Mouse (Mus musculus) mesoderm, embryonic 11.5 days (tissue): Measurements from ENCODE around the gene Park7.
"Not testable (repeated sequence)": the region's sequence is repeated elsewhere in the genome, so short reads cannot be mapped to it uniquely, and the experiment has no call there.

Experiments
- DNase-seq: peaks from one replicate; pipeline ENCODE4 v3.0.0-alpha.2; 2012; ENCODE audit warnings: low read depth, low spot score

Gene Park7

DNA sequence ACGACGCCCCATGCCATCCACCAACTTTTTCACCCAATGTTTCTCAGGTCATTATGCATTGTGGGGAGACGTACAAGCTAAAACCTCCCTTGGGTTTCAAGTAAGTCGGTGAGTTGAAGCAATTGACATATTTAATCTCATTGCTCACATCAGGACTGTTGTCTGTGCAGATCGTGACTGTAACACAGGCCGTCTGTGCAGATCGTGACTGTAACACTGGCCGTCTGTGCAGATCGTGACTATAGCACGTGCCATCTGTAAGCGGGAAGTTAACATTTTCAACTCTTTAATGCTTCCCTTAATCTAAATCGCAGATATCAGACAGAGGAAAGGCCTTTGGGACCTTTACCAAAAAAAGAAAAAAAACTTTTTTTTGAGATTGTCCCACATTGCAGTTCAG lies 494 bp downstream of the Park7 start:
- DNase-seq, result no peak

DNA sequence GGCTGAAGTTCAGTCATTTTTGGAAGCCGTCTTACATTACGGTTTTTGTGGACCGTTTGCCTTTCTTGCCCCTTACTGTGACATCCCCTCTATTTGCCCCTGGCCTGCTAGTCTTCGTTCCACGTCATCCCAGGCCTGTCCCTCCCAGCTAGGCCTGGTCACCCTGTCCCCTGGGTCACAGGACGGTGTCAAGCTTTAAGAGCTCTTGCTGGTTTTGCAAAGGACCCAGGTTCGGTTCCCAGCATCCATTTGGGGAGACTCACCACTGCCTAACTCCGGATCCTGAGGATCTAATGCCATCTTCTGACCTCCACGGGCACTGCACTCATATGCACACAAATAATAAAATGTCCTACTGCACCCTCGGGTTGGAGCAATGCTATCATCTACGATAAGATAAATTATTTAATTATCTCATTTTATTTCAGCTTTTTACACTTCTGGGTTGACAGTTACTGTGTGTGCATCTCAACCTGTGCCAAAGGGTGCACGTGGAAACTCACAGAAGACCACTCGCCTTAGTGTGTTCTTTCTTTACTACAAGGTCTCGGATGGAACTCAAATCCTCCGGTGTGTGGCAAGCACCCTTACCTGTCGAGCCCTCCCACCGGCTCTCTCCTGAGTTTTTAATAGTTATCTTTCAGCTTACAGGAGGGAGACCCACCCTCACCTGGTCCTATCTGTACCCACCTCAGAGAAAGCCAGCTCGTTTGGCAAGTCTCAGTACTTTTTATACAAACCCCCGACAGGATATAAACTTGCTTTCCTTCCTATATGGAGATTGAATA lies 3.9 kb downstream of the Park7 start:
- no peak for DNase-seq

DNA sequence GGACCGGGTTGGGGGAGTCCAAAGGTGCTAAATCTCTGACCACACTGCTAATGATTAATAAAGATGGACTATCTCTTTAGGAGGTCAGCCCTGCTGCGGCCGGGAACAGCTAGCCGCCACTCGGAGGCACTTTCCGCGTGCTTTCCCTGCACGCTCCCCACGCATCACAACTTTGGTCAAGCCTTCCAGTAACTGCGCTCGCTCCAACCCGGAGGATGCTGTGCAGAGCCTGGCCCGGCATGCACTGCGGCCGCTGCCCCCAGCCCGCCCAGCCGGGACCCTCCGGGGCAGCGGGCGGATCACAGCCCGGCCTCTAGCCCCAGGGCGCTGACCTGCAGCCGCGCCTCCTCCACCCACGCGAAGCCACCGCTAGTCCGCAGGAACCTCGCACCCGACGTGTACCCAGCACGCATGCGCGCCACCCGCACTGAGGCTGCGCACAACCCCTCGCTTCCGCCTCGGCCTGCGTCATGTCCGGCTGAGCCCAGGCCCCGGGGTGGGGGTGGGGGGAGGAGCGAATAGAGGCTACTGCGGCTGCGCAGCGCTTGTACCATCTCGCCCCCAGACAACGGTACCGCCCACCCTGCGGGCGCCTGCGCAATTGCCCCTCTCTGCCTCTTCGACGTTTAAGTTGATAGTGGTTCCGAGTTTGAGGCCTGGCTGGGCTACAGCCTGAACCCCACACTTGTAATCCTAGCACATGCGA lies 4.6 kb downstream of the Park7 start:
- peak; percentile 100 for DNase-seq

DNA sequence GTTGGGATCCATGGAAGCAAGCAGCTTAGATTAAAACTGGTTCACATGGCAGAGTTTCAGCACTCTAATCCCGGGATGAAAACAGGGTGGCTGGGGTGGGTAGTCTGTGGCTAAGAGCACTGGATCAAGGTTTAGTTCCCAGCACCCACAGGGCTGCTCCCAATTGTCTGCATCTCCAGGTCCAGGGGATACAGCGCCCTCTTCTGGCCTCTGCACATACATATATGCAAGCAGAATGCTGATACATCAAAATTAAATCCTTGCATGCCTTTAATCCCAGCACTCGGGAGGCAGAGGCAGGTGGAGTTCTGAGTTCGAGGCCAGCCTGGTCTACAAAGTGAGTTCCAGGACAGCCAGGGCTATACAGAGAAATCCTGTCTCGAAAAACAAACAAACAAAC lies 5.7 kb downstream of the Park7 start:
- DNase-seq, result not testable (repeated sequence)

DNA sequence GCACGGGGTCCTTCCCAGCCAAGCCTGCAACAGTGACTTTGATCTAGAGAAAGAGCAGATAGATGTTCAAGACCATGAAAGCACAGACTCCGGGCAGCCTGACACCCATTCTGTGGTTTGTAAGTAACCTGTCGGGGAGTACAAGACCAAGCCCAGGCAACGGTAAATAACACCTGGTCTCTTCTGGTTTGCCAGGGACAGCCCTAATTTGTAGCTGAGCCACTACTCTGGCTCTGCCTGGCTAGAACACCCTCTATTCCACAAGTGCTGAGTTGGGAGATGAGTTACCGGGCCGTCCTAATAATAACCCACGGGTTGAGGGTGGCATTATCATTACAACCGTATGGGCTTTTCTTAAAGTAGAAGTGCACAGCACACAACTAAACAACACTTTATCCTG lies 7.1 kb downstream of the Park7 start:
- DNase-seq, result no peak

DNA sequence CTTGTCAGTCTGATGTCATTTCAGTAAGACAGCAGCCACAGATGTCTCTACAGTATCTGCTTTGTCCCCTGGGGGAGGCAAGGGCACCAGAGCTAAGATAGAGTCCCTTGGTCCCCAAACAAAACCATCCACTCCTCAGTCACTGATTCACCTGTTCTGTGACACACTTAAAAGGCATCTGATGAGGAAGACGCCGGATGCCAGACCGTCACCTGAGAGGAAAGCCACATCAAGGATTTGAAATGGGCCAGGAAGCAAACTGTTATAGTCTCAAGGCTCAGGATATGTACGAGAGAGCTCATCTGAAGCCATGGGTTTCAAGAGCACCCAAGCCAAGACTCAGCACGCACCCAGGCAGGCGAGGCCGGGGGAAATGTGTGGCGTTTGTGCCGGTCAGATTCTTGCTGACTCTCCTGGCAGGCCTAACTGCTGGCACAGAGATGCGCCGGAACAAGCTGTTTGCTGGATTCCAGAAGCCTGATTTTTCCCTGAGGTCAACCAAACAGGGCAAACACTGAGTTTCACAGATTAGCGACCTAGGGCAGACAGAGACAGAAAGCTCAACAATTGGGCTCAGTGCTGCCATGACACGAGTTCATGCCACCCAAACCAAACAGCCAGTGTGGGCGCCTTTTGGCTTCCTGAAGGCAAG lies 11.0 kb downstream of the Park7 start:
- DNase-seq, result no peak

DNA sequence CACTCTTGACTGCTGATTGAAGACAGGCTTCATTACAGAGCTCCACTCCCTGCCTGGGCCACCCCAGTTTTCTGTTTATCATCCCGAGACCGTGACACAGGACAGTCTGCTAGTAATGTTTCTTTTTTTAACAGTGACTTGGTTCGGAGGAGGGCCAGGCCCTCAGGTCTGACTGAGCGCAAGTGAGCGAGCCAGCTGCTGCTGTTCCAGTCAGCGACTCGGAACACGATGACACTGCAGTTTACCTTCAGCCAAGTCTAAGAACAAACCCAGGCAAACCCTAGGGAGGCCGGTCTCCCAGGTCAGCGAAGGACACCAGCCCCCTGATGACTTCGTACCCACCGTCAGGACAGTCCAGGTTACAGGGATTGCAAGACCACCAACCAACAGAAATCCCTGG lies 12.2 kb downstream of the Park7 start:
- DNase-seq, result no peak

DNA sequence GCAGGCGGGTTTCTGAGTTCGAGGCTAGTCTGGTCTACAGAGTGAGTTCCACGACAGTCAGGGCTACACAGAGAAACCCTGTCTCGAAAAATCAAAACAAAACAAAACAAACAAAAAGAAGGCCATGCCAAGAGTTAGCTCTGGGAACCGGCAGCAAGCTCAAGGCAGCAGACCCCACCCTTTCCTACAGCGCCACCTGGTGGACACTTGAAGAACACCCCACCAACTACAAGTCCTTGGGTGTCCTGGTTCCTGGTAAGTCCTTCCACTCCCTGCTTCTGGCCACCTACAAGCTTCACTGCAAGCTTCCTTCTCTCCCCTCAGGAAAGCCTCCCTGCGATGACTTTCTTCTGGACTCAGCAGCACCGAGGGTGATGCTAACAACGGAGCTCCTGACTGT lies 12.6 kb downstream of the Park7 start:
- peak; percentile 81 for DNase-seq

DNA sequence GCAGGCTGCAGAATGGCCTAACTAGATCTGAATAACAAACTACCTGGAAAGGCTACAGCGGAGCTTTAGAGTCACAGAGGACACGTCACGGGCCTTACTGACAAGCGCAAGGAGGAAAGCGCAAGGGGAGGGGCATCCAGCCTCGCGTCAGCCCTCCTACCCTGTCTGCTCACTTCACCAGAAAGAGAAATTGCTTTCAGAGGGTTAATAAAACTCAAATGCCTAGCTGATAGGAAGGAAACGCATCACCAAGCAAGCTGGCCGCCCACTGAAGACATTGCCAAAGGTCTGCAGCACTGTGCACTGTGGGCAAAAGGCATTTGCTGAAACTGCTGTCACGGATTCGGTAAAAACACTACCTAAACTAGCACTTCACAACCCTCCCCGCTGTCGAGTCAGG lies 13.8 kb downstream of the Park7 start:
- DNase-seq, result no peak

DNA sequence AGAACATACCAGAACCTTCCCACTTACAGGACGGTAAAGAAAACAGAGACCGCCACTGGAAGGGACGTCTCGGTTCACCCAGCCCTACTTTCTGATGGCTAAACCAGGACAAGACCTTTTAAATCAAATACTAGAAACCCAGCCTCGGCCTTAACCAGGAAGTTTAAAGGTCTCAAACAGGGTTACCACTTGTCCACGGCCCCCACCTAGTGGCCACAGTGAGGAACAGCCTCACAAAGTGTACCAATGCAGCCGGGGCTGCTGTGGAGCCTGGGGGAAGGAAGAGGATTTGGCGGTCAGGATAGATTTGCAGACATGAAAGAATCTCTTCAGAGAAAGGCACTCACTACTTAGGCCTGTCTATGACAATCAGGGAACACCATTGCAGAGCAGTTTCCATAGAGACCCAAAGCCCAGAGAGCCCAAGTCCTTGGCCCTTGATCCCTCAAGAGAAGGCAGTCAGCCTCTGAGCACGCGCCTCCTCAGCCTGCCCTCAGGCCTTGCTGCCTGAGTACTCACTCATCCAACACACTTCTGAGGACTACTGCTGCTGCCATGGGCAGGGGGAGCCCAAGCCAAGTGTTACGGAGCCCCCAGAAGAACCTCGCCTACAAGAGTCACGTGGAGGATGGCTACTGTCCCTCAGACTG lies 15.4 kb downstream of the Park7 start:
- peak; percentile 82 for DNase-seq

DNA sequence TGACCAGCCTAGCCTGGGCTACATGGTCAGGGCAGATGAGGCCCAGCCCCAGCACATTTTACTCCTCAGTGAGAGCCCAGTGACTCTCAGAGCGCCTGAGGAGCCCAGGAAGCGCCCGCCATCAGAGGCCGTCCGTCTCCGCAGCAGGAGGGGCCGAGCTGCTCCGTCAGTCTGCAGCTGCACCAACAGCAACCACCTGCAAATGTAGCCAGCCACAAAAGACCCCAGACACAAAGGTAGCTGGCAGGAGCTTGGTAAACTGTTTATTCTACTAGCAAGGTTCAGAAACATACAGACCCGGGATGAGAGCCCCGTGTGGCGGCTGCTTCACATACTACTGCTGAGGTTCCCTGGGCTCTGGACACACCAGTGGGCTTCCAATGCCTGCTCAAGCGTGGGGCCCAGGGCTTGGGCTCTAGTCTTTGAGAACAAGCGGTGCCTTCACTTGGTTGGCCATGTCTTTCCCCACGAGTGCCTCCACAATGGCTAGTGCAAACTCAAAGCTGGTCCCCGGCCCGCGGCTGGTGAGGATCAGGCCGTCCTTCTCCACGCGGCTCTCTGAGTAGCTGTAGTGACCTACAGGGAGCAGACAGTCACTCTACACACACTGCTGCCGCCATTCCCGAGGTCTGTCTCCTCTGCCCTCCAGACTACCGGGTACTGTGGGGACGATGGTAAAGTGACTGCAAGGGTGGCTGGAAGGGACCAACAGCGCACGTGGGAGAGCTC lies 17.2 kb downstream of the Park7 start:
- no peak for DNase-seq

DNA sequence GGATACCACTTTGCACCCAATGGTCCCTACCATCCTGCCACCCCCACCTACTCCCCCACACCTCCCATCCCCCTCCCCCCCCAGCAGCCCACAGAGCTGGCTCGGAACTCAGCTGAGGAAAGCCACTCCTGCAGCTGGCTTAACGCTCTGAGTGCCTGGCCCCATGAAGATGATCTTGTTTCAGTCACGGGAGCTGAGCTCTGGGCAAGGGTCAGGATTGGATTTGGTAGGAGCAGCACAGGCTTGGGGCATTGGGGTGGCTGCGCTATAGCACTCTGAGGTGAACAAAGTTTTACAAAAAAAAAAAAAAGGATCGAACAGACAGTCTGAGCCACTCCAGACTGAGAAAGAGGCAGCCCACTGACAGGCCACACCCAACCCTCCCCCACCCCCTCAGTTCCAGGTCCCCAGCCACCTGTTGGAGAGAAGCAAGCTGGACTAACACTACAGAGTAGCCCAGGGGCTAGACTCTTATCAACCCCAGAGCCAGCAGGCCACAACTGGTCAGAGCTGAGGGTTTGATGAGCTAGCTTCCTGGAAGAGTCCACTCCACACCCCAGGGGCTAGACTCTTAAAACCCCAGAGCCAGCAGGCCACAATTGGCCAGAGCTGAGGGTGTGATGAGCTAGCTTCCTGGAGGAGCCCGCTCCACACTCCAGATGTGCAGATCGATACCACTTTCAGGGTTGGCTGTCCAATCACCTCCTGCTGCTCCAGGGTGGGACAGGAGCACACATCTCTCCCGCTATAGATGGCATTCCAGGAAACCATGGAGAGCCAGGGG lies 19.3 kb downstream of the Park7 start:
- no peak for DNase-seq

DNA sequence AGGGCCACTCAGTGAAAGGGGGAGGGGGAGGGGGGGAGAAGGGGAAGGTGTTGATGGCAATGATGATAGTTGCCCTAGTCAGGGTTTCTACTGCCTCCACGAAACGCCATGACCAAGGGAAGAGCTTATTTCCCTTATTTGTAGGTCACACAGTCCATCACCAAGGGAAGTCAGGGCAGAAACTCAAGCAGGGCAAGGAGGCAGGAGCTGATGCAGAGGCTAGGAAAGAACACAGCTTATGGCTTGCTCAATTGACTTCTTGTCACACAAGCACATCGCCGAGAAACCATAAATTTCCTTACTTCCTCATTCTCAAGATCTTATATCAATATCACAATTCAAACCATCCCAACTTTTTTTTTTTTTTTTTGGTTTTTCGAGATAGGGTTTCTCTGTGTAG lies 22.9 kb downstream of the Park7 start:
- no peak for DNase-seq

DNA sequence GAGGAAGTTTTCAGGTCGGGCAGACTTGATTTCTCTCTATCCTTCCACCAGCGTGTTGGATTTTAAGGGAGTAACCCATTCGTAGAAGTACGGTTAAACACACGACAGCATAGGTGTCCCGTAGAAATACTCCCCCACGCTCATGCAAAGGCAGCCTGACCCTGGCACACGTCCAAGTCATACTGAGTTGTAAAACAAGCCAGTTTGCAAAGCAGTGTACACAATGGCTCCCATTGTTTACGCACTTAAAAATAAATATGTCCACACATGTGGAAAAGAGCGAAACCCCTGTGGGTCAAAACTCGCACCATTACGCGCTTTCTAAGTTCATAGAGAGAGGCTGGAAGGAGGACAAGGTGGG lies 24.3 kb downstream of the Park7 start:
- DNase-seq, result no peak

DNA sequence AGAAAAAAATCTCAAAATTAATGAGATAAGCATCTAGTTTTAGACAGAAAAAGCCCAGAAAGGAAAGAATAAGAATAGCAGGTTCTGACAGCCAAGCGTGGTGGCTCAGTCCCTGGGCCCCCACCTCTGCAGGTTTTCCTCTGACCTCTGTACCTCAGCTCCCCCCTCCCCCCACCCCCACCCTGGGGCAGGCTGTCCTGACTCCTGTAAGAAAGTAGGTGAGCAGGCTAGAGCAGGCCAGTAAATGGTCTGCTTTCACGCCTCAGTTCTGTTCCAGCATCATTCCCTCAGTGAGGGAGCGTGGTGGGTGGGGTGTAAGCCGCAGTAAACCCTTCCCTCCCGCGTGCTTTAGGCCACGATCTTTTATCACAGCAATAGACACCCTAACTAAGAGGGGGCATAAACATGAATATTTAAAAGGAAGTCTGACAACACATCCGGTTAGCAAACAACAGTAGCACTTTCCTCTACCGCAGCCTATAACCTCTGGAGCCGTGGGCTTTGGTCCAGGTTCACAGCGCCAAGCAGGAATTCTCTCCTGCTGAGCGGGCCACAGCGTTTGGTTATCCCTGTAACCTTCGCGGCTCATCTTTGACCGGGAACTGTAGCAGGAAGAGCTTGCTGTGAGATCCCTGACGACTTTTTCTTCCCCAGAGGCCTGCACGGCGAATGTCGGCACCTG lies 24.8 kb downstream of the Park7 start:
- DNase-seq, result no peak

DNA sequence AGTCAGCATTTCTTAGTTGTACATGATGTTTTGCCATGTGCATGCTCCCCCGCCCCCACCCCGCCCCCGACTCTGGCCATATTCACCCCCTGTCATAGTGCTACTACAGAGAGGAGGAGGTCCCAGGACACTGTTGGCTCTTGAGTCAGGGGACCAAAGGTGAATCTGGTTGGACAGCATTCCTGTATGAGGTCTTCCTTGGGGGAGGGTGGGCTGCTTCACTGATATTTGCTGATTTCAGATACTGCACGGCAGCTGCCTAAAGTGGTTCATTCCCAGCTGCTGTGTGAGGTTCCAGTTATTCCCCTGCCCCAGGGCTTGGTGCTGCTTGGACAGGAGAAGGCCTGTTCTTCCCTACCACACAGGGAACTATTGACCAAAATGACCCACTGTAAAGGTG lies 25.7 kb downstream of the Park7 start:
- no peak for DNase-seq

DNA sequence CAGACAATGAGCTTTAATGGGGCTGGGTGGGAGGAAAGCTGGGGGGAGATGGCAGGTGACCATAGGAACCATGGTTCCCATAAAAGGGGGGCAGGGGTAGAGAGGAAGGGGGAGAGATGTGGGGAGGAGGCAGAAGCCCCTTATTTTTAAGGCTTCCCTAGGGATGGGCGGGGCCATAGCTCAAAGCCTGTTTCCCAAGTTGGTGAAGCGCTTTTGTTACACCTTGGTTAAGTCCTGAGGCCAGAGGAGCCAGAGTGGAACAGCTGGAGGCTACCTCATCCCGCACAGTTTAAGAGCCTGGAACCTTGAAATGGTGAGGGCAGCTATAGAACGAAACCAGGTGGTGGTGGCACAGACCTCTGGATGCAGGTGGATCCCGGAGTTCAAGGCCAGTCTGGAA lies 26.3 kb downstream of the Park7 start:
- no peak for DNase-seq

DNA sequence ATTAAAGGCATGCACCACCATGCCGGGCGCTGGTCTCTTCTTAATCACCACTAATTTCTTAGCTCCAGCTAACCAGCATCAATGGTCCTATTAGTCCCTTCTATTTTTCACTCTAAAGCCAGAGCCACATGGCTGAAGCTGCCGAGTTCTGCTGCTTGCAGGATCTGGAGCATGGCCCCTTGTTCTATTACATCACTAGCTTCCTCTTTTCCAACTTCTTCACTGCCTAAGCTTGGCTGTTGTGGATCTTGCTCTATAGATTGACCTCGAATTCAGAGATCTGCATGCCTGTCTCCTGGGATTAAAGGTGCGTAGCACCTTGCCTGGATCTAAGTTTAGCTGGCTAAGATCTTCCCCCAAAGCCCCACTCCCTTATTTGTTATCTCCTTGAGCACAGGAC lies 31.6 kb downstream of the Park7 start:
- DNase-seq, result no peak

DNA sequence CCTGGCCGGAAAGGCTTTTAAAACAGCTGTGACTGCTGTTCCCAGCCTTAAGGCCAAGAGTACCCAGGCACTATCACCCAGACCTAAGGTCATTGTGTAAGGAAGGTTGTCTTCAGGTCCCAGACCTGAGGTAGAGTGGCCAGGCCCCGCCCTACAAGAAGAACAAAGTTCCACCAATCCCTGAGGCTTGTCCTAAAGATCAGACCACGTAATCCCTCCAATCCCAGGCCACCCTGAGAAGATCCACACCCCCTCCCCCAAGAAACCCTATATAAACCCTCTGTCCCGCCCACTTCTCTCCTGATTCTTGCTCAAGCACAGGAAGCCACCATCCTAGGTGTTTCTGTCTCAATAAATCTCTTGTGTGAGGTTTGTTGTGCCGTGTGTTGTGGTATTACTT lies 33.9 kb downstream of the Park7 start:
- no peak for DNase-seq

DNA sequence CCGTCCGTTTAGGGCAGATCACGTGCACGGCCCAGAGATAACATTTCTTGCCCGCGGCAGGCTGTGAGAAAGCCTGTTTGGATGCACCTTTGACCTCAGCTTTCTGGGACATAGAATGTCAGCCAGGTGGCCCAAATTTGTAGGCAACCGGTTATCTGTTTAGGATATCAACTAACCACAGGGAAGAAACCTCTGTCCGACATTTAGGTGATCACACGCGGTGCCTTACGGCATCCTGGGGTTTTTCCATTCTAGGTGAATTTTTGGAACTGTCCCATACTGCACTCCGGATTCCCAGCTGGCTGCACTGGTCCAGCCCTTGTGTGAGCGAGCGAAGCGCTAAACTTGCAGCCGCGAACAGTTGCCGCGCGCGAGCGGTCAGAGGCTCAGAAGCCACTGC lies 34.6 kb downstream of the Park7 start:
- no peak for DNase-seq
